ENCODE assay signal across 11 mouse cellular contexts in the genomic region with DNA sequence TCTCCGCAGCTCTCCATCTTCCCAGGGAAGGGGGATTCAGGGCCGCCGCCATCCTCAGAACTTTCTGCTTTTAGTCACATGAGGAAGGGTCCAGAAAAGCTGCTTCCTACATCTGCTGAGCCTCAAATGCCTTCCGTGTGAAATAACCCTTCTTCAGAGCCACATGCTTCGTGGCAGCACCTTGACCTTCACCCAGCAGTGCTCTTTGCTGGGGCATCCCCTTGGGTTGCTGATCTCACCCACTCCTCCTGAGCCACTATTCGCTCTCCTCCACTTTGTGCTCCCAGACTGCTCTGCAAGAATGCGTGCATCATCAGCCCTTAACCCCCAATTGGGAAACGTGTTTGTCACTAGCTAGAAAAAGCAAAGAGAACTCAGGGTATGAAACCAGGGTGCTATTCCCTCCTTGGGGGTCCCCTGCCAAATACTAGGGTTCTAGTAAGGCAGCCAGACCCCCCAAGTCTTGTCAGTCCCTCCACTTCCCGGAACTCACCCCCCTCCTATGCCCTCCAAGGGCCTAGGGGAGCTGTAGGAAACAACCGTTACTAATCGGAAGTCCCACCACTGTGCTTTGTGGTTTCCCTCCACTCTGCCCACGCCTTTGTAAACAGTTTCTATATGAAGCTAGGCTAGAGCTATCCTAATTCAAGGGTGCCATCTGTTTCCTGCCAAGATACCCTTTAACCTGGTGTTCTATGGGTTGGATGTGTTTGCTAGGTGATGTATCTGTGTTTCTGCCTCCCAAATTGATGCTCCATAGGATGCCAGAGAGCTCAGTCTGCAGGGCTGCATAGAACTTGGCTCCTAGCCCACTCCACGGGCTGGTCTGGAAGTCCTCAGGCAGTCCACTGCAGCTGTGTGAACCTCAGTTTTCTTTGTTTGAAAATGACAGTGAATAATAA.
DNase-seq lines count a peak whose midpoint lies in the region; ATAC-seq lines count a peak whose summit lies in the region.
"Had no signal": no experiment of that assay in that cellular context is flagged by ENCODE, and none has a peak within 500 bp of the region (broad histone marks: within the 10 kb centered on the region; RNA-seq: fewer than 3 reads in every experiment).

No protein-coding gene starts in this region.

- intact Hi-C loops in heart, postnatal 25 days (cut with DNase I) = no loop called here

- H3K9me3 ChIP-seq in neural tube, embryonic 13.5 days = no peaks in the 10 kb centered on the region
- no peaks in the 10 kb centered on the region for H3K9me3 ChIP-seq in neural tube, embryonic 15.5 days (replicated peaks)

- WGBS in neural tube, embryonic 13.5 days = 75% methylated on average over 13 of the region's 13 CpGs
- 68% methylated on average over 13 of the region's 13 CpGs for WGBS in neural tube, embryonic 15.5 days

- H3K27me3 ChIP-seq in neural tube, embryonic 13.5 days = no peaks in the 10 kb centered on the region; the same call in 1 of the 2 replicates
- H3K27me3 ChIP-seq in neural tube, embryonic 15.5 days (replicated peaks) = no peaks in the 10 kb centered on the region

- peaks cover 4% of the 10 kb centered on the region; the same call in 1 of the 2 replicates for H3K4me1 ChIP-seq in neural tube, embryonic 13.5 days (replicated peaks)
- no peaks in the 10 kb centered on the region for H3K4me1 ChIP-seq in neural tube, embryonic 15.5 days

- H3K4me2 ChIP-seq in neural tube, embryonic 13.5 days = no peak overlapping the region
- H3K4me2 ChIP-seq in neural tube, embryonic 15.5 days = no peak overlapping the region

- DNase-seq in adrenal gland, postnatal 14 days = peak; percentile 7
- no peak for DNase-seq in adrenal gland, adult (ENCODE audit: inconsistent age in 2 of 2, low spot score in 1 of 2)
- DNase-seq in thymus, postnatal 4 days = peak; percentile 45
- no peak for DNase-seq in layer of hippocampus, adult 11-12 months (ENCODE audit: low spot score)
- no peak for DNase-seq in heart, postnatal 25 days (ENCODE audit: low spot score)
- DNase-seq: cerebellum, adult 8-10 months; heart, adult 2 months had no signal

- ATAC-seq in neural tube, embryonic 13.5 days (ENCODE audit: low read depth) = peak; percentile 36; the same call in 1 of the 2 replicates
- ATAC-seq in neural tube, embryonic 15.5 days (ENCODE audit: low FRiP score) = no peak
- peak; percentile 87 for ATAC-seq in megakaryocyte progenitor cell, adult 5-6 weeks (replicated peaks; ENCODE audit: poor library complexity)

- no peak overlapping the region for H3K27ac ChIP-seq in neural tube, embryonic 13.5 days (replicated peaks)
- H3K27ac ChIP-seq in neural tube, embryonic 15.5 days (replicated peaks) = no peak overlapping the region
- H3K27ac ChIP-seq: heart, adult 2 months had no signal

- no peak overlapping the region for H3K4me3 ChIP-seq in neural tube, embryonic 13.5 days
- no peak overlapping the region for H3K4me3 ChIP-seq in neural tube, embryonic 15.5 days (replicated peaks)
- H3K4me3 ChIP-seq: erythroblast, embryonic 14.5 days; heart, adult 2 months had no signal

- no peaks in the 10 kb centered on the region for H3K36me3 ChIP-seq in neural tube, embryonic 13.5 days
- H3K36me3 ChIP-seq in neural tube, embryonic 15.5 days = no peaks in the 10 kb centered on the region

- H3K9ac ChIP-seq in neural tube, embryonic 13.5 days = no peak overlapping the region
- no peak overlapping the region for H3K9ac ChIP-seq in neural tube, embryonic 15.5 days (replicated peaks)

Comparison
In these comparisons a context has a peak if more than half of its experiments do, and no peak if none do; other contexts are left out.
1. DNase-seq: peak in adrenal gland, postnatal 14 days (single experiment) and thymus, postnatal 4 days (single experiment); none in adrenal gland, adult (0 of 2), layer of hippocampus, adult 11-12 months (single experiment) and heart, postnatal 25 days (single experiment).